Mouse (Mus musculus) MEL (cell line): ENCODE results near the gene Ccdc146. TPM values are rescaled to one million over a fixed set of nuclear protein-coding genes. Genes with fewer than 3 reads are reported as not detected.

Experiments used
- DNase-seq: peaks from one replicate; pipeline ENCODE4 v3.0.0; 2011; ENCODE audit warnings: low read depth, low spot score
- H3K27ac ChIP-seq: 2 replicates; pipeline ENCODE4 v1.5.1; 2012; ENCODE audit warnings: low read depth, mild to moderate bottlenecking, control low read depth, low read length, moderate library complexity; ENCODE audit not compliant: control insufficient read depth
- H3K27me3 ChIP-seq, 2 experiments: fragments of 150-350 bp in 1 of 2; sonication (generic) in 1 of 2; 2 replicates each; pipeline ENCODE4 v1.6.1; 2012; ENCODE audit warnings: low read length in 2 of 2, mild to moderate bottlenecking in 2 of 2, improper control_type of control experiment in 1 of 2, moderate library complexity in 1 of 2; ENCODE audit not compliant: insufficient read depth in 2 of 2, control insufficient read depth in 1 of 2
- H3K36me3 ChIP-seq, 2 experiments: 2 replicates each; pipeline ENCODE4 v1.6.1; 2012 to 2014; ENCODE audit warnings: low read length in 2 of 2, improper control_type of control experiment in 1 of 2, inconsistent platforms in 1 of 2, mild to moderate bottlenecking in 1 of 2; ENCODE audit not compliant: insufficient read depth in 2 of 2, control insufficient read depth in 1 of 2
- H3K4me1 ChIP-seq, 2 experiments: fragments of 150-350 bp in 1 of 2; sonication (generic) in 1 of 2; 2 replicates each; pipeline ENCODE4 v1.6.1; 2012; ENCODE audit warnings: low read length in 2 of 2, improper control_type of control experiment in 1 of 2, mild to moderate bottlenecking in 1 of 2; ENCODE audit not compliant: insufficient read depth in 2 of 2, control insufficient read depth in 1 of 2
- H3K4me3 ChIP-seq, 2 experiments: fragments of 150-350 bp in 1 of 2; sonication (generic) in 1 of 2; 2 replicates each; pipeline ENCODE4 v1.5.1; 2012; ENCODE audit warnings: low read depth in 2 of 2, low read length in 2 of 2, mild to moderate bottlenecking in 2 of 2, moderate library complexity in 2 of 2, control low read depth in 1 of 2, improper control_type of control experiment in 1 of 2; ENCODE audit not compliant: control insufficient read depth in 1 of 2, insufficient read depth in 1 of 2
- H3K79me2 ChIP-seq: 2 replicates; pipeline ENCODE4 v1.6.1; 2012; ENCODE audit warnings: mild to moderate bottlenecking, low read length, moderate library complexity; ENCODE audit not compliant: control insufficient read depth, poor library complexity, insufficient read depth
- H3K9ac ChIP-seq: 2 replicates; pipeline ENCODE4 v1.6.1; 2012; ENCODE audit warnings: low read depth, mild to moderate bottlenecking, control low read depth, low read length, moderate library complexity; ENCODE audit not compliant: control insufficient read depth, poor library complexity, severe bottlenecking
- H3K9me3 ChIP-seq: fragments of 150-350 bp; sonication (generic); replicated peaks from 2 replicates; pipeline ENCODE4 v1.6.1; 2012; ENCODE audit warnings: mild to moderate bottlenecking, low read length, improper control_type of control experiment, moderate library complexity; ENCODE audit not compliant: insufficient read depth
- CHD1 ChIP-seq: IDR thresholded peaks from 2 replicates; pipeline ENCODE4 v1.6.1; 2012; ENCODE audit warnings: low read depth, mild to moderate bottlenecking, inconsistent platforms, low read length, improper control_type of control experiment
- CTCF ChIP-seq, 3 experiments: IDR thresholded peaks in 2 of 3; conservative IDR thresholded peaks in 1 of 3; 2 replicates each; pipeline ENCODE4 v1.5.1; 2011 to 2012; ENCODE audit warnings: low read length in 3 of 3, low read depth in 2 of 3, mild to moderate bottlenecking in 2 of 3, improper control_type of control experiment in 1 of 3, inconsistent platforms in 1 of 3, mixed read lengths in 1 of 3, moderate library complexity in 1 of 3; ENCODE audit not compliant: control insufficient read depth in 1 of 3, insufficient read depth in 1 of 3, poor library complexity in 1 of 3, severe bottlenecking in 1 of 3
- E2F4 ChIP-seq: IDR thresholded peaks from 2 replicates; pipeline ENCODE4 v1.6.1; 2011; ENCODE audit warnings: low read depth, low read length, improper control_type of control experiment, borderline replicate concordance
- ELF1 ChIP-seq: IDR thresholded peaks from 2 replicates; pipeline ENCODE4 v1.6.1; 2014; ENCODE audit warnings: low read depth, mild to moderate bottlenecking, inconsistent platforms, low read length, improper control_type of control experiment, moderate library complexity
- EP300 ChIP-seq, 2 experiments: IDR thresholded peaks; 2 replicates each; pipeline ENCODE4 v1.6.1; 2011; ENCODE audit warnings: improper control_type of control experiment in 2 of 2, low read length in 2 of 2, low read depth in 1 of 2, mild to moderate bottlenecking in 1 of 2
- GABPA ChIP-seq: IDR thresholded peaks from 2 replicates; pipeline ENCODE4 v1.6.1; 2012; ENCODE audit warnings: low read depth, mild to moderate bottlenecking, inconsistent platforms, low read length, improper control_type of control experiment, moderate library complexity
- GATA1 ChIP-seq: IDR thresholded peaks from 2 replicates; pipeline ENCODE4 v1.6.1; 2011; ENCODE audit warnings: low read depth, low read length, improper control_type of control experiment
- JUND ChIP-seq: IDR thresholded peaks from 2 replicates; pipeline ENCODE4 v1.6.1; 2011; ENCODE audit warnings: low read depth, mild to moderate bottlenecking, improper control_type of control experiment, low read length
- MAX ChIP-seq: IDR thresholded peaks from 2 replicates; pipeline ENCODE4 v1.6.1; 2011; ENCODE audit warnings: low read length, improper control_type of control experiment
- MYC ChIP-seq: IDR thresholded peaks from 2 replicates; pipeline ENCODE4 v1.6.1; 2011; ENCODE audit warnings: low read depth, mild to moderate bottlenecking, low read length, improper control_type of control experiment, moderate library complexity
- NRF1 ChIP-seq: IDR thresholded peaks from 2 replicates; pipeline ENCODE4 v1.6.1; 2014; ENCODE audit warnings: low read depth, mild to moderate bottlenecking, inconsistent platforms, low read length, improper control_type of control experiment, moderate library complexity; ENCODE audit not compliant: poor library complexity, insufficient read depth, severe bottlenecking
- SMC3 ChIP-seq: IDR thresholded peaks from 2 replicates; pipeline ENCODE4 v1.6.1; 2011; ENCODE audit warnings: low read depth, low read length, improper control_type of control experiment
- TCF12 ChIP-seq: IDR thresholded peaks from 2 replicates; pipeline ENCODE4 v1.6.1; 2014; ENCODE audit warnings: low read depth, mild to moderate bottlenecking, inconsistent platforms, low read length, improper control_type of control experiment, moderate library complexity
- USF1 ChIP-seq: IDR thresholded peaks from 2 replicates; pipeline ENCODE4 v1.6.1; 2014; ENCODE audit warnings: low read depth, mild to moderate bottlenecking, inconsistent platforms, low read length, improper control_type of control experiment, moderate library complexity
- polyA plus RNA-seq, 2 experiments: library from polyadenylated mRNA; stranded (reverse) in 1 of 2; unstranded in 1 of 2; fragments of >175 nt in 1 of 2; fragments of >200 nt in 1 of 2; gene quantifications; 2 replicates each; pipeline versions ENCODE4 v1.2.1 to v1.2.4; 2012; ENCODE audit warnings: low replicate concordance in 2 of 2, low read depth in 1 of 2; ENCODE audit not compliant: insufficient read length in 2 of 2, insufficient read depth in 1 of 2, missing spikeins in 1 of 2
- total RNA-seq: library from RNA; depleted of rRNA; stranded (reverse); fragments of 300-350 nt; gene quantifications from 2 replicates; pipeline ENCODE4 v1.2.3, GENCODE M21; 2012

The Ccdc146 gene
- total and polyA plus RNA-seq, 3 experiments: 0.35 to 0.45 TPM; not detected in 1

DNA sequence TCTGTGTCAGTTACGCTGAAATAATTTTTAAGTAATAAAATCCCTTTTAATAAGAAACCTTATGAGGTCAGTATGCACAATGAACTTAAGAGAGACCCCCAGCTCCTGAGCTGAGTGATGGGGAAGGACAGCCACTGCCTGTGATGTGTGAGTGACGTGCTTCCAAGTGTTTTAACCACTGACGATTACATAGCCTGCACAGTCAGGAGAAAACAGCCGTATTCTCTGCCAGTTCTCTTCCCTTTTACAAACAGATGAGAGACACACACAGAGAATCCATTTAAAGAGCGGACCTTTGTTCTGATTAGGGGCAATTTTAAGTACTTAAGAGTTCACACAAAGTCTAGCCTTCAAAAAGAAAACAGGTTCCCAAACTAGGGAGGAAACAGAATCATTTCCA is 52.6 kb downstream of the Ccdc146 start:
- Histone ChIP-seq H3K9ac (peak overlapping the region; percentile 69), H3K36me3 (peaks cover 0 to 17% of the 10 kb centered on the region in 2 experiments; a peak in 2 of 4 replicates), H3K4me1 (peaks cover 7 to 22% of the 10 kb centered on the region in 2 experiments), H3K27me3 (no peaks in the 10 kb centered on the region), H3K79me2 (no peaks in the 10 kb centered on the region), H3K27ac (no peak overlapping the region), H3K9me3 (no peaks in the 10 kb centered on the region), H3K4me3 (peak overlapping the region; percentile 67 to 79)
- peak; percentile 60 for DNase-seq
- TF ChIP-seq GABPA: no peak
- no peak for TF ChIP-seq NRF1
- TF ChIP-seq USF1: no peak
- TF ChIP-seq TCF12: 0 out of 2 replicates have a peak, but pooled peaks have one; percentile 25
- 0 out of 2 replicates have a peak, but pooled peaks have one; percentile 35 for TF ChIP-seq MYC
- TF ChIP-seq ELF1: 0 out of 2 replicates have a peak, but pooled peaks have one; percentile 22
- 0 out of 2 replicates have a peak, but pooled peaks have one; percentile 45 for TF ChIP-seq CHD1
- peak in 1 of 2 experiments; percentile 40; a peak in 2 of 4 replicates for TF ChIP-seq EP300 (IDR thresholded peaks at IDR 0.05; ENCODE audit: low read depth in 1 of 2, low read length in 2 of 2)

DNA sequence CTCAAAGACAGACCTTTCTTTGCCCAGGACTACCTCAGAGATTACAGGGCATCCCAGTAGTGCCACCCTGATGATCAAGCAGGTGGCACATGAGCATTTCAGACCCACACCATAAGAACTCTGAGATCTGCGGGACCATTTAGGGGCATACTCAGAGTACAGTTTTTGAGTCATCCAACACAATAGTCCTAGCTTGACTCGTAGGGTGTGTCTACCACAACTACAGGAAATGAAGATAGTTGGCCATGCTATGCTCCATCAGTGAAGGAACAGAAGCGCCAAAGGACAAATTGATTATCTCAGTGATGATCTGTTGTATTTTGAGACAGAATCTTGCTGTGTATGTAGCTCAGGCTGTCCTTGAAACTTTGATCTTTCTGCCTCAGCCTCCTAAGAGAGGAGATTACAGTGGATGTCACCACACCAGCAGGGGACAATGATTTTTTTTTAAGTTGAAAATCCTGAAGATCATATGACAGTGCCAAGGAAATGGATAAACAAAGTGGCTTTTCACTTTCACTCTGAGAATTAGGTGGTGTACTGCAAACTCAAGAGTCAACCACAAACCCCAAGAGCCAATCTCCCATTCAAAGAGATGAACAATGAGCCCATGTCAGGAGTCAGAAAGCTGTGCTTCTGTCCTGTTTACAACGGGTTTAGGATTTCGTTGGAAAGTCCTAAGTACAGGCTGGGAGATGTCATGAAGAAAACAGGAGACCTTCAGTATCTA is 54.1 kb downstream of the Ccdc146 start:
- H3K9ac ChIP-seq: no peak overlapping the region
- no peak for TF ChIP-seq CTCF (IDR thresholded peaks at IDR 0.05 in 2 of 3, conservative IDR thresholded peaks at IDR 0.05 in 1 of 3; ENCODE audit: control insufficient read depth in 1 of 3, insufficient read depth in 1 of 3, low read depth in 2 of 3, low read length in 3 of 3, poor library complexity in 1 of 3, severe bottlenecking in 1 of 3)
- no peak for TF ChIP-seq E2F4
- no peak for TF ChIP-seq TCF12
- TF ChIP-seq ELF1: no peak
- TF ChIP-seq GATA1: peak; percentile 43; the same call in 1 of the 2 replicates
- no peak for TF ChIP-seq MAX
- no peak for TF ChIP-seq SMC3
- no peak for TF ChIP-seq MYC
- TF ChIP-seq JUND: no peak
- TF ChIP-seq, all 39 proteins: peak for 1
- no peaks in the 10 kb centered on the region for H3K27me3 ChIP-seq
- no peaks in the 10 kb centered on the region for H3K79me2 ChIP-seq
- H3K36me3 ChIP-seq: peaks cover 0 to 17% of the 10 kb centered on the region in 2 experiments; a peak in 2 of 4 replicates
- H3K27ac ChIP-seq: no peak overlapping the region
- peaks cover 7 to 22% of the 10 kb centered on the region in 2 experiments for H3K4me1 ChIP-seq
- no peak overlapping the region for H3K4me3 ChIP-seq
- DNase-seq: no peak
- no peaks in the 10 kb centered on the region for H3K9me3 ChIP-seq
